Mouse (Mus musculus) spleen, adult 2 months (tissue): Measurements from ENCODE around the gene Mbd6.

ENCODE experiments used
- CTCF ChIP-seq: fragments of 200-500 bp; IDR thresholded peaks from 2 replicates; pipeline ENCODE4 v1.5.1; 2011; ENCODE audit warnings: mild to moderate bottlenecking, inconsistent platforms; ENCODE audit not compliant: insufficient read depth, insufficient read length, insufficient replicate concordance; ENCODE audit errors: extremely low read depth
- POLR2A ChIP-seq: fragments of 200-500 bp; IDR thresholded peaks from 2 replicates; pipeline ENCODE4 v1.6.1; 2011; ENCODE audit warnings: low read depth, low read length, inconsistent platforms

- TF ChIP-seq POLR2A: no peak
- no peak for TF ChIP-seq CTCF
Observed at GRCm38 (mm10) chr10:127330212-127330611, 41.4 kb upstream of the Mbd6 start.
